Mouse (Mus musculus) ES-CJ7 (cell line): ENCODE measurements around the gene Engase.

Source experiments
- DNase-seq: peaks from one replicate; pipeline ENCODE4 v3.0.0; 2011; ENCODE audit warnings: low read depth, low spot score

Engase gene

DNA sequence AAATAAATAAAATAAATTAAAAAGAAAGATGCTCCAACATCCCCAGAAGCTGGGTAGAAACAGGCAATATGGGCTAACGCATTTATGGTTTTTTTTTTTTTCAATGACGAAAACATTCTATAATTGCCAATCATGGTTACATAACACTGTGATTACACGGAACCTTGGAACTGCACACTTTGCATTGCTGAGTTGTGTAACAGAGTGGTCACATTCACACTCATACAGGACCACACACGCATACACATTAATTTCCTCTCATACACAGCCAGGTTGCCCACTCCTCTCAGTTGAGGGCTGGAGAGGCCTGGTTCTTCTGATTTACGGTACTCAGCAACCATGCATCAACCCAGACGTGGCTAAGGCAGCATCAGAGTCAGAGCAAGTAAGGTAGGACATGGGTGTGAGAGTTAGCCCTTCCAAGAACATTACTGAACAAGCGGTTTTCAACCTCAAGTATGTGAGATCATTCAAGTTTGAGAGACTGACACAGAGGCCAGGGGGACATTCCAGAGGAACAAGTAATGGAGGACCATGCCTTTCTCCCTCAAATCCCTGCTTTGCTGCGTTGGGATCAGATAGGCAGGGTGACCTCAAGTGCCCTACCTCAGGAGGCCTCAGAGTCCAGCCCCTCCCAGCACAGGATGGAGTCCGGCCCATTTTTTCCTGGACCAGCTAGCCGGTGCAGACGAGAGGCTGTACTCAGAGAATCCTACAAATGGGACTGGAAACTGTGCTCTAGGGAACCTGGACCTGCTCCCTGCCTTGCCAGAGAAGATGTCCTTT lies 22.6 kb upstream of the Engase start:
- no peak for DNase-seq

DNA sequence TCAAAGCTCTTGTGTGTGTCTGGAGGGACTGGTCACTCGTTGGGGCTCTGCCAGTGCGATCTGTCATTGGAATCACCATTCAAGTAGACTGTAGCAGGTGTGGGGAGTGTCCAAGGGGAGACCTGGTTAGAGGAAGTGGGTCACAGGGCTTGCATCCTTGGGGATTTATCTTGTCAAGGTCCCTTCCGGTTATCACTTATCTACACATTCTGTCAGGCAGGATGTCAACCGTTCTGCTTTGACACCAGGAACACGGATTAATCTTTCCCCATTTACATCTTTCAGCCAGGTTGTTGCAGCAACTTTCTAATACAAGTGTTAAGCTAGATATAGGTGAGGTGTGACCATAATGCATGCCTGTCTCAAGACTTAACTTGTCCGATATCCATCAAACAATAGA lies 20.8 kb upstream of the Engase start:
- DNase-seq, result no peak

DNA sequence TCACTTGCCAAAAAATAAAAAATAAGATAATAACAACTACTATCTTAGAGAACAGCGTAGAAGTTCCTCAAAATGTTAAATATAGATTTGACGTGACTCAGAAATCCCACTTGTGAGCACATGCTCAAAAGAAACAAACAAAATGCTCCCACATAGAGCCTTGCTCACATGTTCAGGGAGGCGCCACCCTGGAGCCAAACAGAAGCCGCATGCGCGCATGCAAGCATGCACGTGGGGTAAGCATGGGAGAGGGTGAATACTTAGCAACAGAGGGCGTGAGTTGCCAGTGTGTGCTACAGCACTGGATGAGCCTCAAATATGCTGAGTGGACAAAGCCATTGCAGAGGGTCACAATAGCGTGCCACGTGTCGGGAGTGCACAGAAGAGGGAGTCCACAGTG lies 19.7 kb upstream of the Engase start:
- DNase-seq, result no peak

GRCm38 (mm10) chr11:118459051-118459450 lies 17.6 kb upstream of the Engase start:
- no peak for DNase-seq

- no peak for DNase-seq
Measured at GRCm38 (mm10) chr11:118459536-118459935, 17.1 kb upstream of the Engase start.

DNA sequence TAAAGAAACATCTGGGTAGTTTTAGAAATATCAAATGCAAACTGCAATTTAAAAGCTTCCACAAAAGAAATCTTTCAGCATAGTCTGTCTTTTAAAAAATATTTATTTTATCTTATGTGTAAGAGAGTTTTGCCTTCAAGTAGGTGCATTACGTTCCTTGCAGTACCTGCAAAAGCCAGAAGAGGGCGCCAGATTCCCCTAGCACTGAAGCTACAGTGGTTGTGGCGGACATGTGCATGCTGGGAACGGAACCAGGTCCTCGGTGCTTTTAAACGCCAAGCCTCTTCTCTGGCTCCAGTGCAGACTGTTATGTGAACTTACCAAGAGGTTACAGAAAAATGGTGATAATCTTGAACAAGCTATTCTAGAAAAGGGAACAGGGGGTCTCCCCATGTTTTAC lies 16.3 kb upstream of the Engase start:
- DNase-seq, result peak; percentile 79

DNA sequence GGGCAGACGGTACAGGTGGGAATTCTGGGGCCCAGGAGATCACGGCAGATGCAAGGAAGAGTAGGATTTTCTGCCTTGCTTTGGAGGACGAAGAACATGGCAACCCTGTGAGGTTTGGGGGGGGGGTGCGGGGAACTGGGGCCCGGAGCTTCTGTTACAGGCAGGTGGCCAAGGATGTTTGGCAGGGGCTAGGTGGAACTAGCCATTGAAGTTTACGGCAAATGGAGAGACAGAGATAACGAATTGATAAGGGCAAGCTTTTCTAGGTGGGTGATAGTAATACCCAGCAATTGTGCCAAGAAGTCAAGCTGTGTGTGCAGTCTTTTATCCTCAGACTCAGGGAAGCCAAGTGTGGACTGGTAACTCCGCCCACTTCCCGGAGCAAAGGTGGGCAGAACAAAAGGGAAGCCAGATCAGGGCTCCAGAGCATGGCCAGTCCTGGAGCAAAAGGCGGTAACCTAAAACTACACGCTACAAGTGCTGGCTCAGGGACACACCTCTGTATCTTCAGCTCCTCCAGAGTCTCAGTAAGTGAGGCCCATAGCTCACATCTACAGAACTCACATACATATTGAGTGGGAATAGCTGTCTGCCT lies 9.1 kb upstream of the Engase start:
- DNase-seq, result peak; percentile 63

DNA sequence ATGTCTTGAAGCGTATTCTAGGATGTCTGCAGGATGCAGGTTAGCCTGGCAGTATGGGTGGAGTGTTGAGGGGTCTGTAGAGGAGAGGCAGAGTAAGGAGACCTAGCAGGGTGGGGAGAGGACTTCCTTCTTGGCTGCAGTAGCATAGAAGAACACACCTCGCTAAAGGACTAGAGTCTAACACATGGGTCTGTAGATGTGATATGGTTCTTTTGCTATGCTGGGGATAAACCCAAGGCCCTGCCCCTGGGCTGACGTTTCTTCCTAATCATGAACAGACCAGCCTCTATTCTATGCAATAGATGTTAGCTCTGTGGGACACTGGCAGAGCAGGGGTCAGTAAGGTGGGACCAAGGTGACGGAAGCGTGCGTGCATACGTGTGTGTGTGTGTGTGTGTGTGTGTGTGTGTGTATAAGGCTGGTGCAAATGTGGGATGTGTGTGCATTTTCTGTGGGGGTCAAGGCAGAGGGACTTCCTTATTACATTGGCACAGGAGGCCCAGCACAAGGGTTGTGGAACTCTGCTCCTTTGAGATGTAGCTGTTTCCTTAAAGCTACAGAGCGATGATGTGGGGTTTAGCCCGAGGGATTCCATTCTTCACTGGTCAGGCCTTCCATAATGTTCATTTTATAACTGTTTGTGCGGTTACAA lies 7.0 kb upstream of the Engase start:
- DNase-seq, result no peak

- DNase-seq, result no peak
Measured at GRCm38 (mm10) chr11:118470234-118470966, 6.2 kb upstream of the Engase start.

DNA sequence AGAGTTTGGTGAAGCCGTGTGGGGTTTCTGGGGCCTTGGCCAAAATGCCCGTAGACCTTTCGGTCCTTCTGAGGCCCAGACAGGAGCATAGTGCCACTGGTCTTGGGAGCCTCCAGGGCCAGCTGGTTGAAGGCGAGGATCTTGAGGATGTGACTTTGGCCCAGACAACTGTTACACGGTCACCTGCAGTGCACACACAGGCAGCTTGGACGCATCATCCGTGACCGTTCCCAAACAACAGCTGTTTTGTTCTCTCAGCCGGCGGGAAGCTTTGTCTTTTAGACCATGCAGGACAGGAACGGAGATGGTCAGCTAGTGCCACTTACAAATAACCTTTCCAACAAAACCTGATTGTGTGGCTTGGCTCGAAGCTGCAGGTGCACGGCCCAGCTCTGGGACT lies 5.0 kb upstream of the Engase start:
- no peak for DNase-seq

DNA sequence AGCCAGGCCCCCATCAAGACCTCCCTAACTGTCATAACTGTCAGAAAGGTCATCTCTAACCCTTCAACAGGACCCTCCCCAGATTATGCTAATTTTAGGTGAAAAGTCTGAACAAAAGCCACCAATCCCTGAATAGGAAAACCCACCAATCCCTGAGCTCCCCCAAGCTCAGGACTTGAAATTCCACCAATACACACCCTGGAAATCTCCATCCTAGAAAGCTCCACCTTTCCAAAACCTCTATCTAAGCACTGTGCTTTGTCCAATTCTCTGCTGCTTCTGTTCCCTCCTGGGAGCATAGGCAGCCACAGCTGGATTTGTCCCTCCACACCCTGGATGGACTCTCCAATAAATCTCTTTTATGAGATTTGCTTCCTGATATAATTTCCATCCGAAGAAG lies 3.5 kb upstream of the Engase start:
- peak; percentile 65 for DNase-seq

DNA sequence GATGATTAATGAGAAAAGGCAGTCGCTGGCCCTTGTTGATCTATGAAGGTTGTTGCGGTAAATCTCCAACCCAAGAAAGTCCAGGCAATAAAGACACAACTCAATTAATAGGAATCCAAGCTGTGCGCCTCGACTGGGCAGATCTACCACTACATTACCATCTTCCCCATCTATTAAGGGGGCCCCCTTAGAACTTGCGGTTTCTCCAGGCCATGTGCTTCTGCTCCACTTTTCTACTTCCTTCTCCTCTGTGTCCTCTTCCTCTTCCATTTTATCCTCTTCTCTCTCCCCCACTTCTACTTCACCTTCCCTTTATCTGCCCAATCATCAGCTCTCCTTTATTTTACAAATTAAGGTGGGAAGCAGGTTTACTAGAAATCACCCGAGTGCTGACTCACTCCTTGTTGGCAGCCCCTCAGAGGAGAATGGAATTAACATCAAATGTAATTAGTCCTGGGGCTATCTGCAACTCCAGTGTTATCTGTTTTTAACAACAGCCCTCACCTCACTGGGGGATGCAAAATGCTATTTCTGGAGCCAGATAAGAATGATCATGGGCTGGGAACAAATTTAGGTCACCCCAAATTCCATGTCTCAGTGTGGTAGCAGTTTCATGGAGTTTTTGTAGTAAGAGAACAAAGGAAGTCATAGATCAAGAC lies 2.7 kb upstream of the Engase start:
- peak; percentile 44 for DNase-seq

DNA sequence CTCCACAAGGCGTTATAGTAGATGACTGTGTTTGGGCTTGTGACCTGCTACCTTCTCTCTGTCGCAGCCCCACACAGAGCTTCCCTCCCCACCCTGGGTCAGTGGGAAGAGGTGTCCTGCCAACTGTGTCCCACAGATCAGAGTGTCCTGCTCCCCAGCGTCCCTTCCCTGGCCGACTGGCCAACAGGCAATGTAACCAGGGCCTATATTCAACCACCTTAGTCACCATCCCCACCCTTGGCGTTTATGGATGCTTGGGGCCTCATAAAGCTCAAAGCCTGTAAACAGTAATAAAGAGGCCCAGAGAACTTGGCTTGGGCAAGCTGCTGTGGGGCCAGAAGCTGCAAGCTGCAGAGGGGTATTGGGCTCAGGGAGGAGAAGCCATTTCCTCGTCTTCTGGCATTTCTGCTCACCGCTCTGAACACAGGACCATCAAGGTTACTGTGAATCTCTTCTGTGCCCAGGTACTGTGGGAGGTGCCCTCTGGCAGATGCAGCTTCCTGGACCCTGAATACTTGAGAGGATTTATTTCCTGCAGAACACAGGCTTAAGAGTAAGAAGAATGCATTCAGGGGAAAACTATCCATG lies 1.0 kb upstream of the Engase start:
- DNase-seq, result no peak

DNA sequence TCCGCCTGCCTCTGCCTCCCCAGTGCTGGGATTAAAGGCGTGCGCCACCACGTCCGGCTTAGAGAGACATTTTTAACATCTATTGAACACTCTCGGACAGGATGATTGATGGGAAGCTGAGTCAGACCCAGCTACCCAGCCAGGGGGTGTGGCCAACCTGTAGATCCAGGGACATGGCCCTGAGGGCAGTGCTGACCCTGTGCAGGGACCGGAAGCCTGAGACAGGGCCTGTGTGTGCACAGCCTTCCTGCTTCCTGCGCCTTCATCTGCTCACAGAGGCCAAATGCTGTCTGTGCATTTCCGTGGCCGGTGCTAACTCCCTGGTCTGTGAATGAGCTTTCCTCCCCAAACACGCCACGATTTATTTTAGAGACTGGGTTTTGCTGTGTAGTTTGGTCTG lies 3.1 kb downstream of the Engase start:
- no peak for DNase-seq

GRCm38 (mm10) chr11:118481231-118481630 lies 4.6 kb downstream of the Engase start:
- no peak for DNase-seq

DNA sequence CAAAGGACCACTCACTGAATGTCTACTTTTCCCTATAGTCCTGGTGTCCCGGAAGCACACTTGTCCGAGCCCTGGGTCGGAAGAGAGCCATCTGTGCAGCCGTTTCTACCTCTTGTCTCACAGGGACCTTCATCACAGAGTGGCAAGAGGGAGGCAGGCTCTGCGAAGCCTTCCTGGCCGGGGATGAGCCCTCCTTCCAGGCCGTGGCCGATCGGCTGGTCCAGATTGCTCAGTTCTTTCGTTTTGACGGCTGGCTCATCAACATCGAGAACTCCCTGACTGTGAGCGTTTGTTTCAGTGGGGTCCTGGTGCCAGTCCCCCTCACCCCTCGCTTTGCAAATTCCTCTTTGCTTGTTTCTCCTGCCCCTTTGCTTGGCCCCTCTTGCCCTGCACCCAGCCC lies 5.1 kb downstream of the Engase start:
- DNase-seq, result no peak

GRCm38 (mm10) chr11:118484169-118484568 lies 7.5 kb downstream of the Engase start:
- no peak for DNase-seq

DNA sequence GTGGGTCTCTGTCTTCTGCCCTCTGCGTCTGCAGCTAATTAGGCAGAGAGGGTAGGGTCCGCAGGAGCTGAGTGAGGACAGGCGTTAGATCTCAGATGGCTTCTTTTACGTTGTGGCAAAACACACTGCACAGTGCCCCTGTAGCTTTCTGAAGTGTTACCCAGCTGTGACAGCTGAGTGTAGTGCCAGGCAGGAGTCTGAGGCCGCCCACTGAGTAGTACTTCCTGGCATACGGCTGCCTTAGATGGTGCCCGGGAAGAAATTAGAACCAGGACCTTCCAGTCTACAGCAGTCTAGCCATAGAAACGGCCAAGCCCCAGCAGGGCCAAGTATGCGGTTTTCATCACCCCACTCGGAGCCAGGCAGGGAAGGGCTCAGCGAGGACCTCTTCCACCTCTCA lies 8.7 kb downstream of the Engase start:
- DNase-seq, result no peak

DNA sequence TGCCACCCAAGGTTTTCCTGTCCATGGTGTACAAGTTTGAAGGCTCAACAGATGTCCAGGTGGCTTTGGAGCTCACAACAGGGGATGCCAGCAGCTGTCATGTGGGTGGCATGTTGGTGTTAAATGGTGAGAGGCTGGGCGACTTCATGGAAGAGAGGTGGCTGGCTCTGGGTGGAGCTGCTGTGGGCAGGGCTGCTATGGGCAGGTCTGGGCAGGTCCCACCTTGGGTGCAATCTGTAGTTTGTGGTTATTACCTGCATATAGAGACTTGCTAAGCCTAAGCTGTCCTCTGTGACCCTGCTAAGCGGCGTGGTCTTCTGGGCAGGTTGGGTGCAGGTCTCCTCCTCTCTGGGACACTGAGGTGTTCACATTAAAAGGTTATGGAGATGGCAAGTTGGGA lies 9.2 kb downstream of the Engase start:
- DNase-seq, result no peak

- DNase-seq, result no peak
Measured at GRCm38 (mm10) chr11:118486281-118486680, 9.7 kb downstream of the Engase start.
